Mouse (Mus musculus) left cerebral cortex, adult 11 months (tissue): Measurements from ENCODE around the gene Lipa.

Source experiments
- DNase-seq: peaks from one replicate; pipeline ENCODE4 v3.0.0; 2022; ENCODE audit warnings: low spot score

Lipa gene

DNA sequence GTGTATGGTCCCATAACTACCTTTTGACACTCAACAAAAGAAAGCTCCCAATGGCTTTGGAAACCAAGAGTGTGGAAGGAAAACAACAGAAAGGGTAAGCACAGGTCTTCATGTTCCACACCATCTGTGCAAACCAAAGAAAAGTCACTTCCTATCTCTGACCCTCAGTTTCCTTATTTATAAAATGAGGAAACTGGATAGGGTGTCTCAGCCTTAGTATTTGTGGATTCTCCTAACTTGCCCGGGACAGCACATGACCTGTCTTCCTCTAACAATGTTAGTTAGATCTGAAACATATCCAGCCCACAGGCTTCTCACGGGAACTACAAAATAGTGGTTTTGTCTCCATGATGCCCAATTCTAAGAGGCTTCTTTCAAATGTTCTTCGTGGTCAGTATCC, 62.8 kb downstream of the Lipa start:
- DNase-seq: no peak

DNA sequence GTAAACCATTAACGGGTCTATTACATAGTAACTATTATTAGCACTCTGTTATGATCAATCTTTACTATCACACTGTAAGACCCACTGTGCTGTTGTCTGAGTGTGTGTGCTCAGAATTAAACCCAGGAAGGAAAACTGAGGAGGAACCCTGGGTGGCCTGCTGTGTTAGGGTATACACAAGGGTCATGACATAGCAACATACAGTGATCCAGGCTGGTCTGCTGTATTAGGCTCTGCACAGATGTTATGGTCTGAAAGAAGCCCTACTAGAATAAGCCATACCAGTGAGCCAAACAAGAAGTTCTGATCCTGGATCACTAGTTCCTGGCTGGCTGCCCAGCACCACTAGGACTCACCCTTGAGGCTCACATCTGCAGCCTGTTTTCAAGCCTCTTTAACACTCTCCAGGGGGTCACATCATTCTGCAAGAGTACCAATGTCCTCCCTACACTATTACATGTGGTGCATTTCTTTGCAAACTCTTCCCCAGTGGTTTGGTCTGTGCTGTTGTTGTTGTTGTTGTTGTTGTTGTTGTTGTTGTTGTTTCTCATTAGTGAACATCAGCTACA, 65.7 kb downstream of the Lipa start:
- no peak for DNase-seq

DNA sequence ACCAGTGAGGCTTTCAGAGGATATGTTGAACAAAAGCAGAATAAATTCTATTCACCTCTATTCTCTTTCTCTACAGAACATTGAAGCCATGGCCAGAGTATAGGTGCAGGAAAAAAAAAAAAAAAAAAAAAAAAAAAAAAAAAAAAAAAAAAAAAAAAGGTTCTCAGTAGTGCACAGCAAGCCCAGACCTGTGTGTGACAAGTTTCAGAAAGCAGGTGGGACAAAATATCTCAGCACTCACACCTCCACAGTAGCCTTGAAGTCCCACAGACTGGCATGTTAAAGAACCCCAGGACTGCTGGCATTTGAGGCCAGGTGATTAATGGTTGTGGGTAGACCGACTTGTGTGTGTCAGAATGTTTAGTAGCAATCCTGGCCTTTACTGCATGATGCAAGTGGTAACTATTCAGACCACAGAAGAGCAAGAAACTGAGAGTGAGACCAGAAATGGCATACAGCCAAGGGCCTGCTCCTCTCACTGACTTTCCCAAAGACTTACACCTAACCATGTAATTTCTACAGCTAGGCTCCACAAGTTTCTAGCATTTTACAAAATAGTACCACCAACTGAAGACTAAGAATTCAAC, 76.4 kb downstream of the Lipa start:
- DNase-seq: no peak

DNA sequence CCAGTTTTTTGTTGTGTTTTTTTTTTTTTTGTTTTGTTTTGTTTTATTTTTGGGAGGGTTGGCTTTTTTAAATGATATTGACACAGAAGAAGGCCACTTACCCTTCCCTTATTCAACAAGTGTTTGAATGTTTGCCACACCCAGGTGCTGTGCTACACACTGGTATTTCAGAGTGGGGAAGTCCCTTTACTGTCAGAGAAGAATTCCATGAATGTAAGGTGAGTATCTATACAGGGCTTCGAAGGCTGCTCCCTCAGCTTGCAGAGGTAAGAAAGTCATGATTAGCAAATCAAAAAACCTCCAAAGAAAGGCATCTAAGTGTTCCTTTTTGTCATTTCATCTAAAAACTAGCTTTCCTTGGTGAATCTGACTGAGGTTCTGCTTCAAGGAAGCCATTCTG, 78.4 kb downstream of the Lipa start:
- no peak for DNase-seq

DNA sequence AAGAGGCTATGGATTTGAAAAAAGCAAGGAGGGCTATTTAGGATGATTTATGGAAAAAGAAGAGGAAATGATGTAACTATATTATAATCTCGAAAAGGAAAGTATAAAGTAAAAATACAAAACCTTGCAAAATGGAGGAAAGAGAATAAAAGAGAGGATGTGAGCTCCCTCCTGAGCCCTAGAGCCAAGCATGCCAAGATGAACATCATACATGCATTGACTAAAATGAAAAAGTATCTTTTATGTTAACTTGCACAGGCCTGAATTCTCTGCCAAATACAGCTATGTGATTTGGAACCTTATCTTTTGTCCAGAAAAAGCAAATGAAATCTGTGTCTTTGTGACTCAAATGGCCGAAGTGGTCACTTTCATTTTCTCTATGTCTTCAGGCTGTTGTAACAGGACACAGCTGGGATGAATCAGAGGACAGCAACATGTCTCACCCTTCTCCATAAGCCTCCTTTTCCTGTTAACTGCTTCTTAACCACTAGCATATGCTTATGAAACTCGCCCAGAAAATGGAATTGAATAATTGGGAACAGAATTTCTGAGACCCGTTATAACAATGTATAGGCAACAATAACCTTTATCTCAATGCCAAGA, 81.8 kb downstream of the Lipa start:
- DNase-seq: no peak

DNA sequence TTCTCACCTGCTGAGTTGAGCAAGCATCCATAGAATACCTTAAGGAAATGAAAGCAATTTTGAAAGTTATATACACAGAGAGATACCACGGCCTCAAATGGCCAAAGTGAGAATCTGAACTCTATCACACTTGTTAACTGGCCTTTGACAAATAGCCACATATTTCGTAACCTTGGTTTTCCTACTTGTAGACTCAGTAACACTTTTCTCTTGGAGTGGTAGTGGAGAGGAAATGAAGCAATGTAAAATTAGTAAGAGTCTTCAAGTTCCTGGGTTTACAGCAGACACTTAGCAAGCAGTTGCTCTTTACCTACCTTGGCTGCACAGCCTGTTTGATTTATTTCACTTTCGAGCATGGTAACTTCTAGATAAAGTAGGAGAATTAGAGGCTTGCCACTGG, 82.5 kb downstream of the Lipa start:
- no peak for DNase-seq
